ENCODE assay signal across 9 mouse cellular contexts in the genomic region with DNA sequence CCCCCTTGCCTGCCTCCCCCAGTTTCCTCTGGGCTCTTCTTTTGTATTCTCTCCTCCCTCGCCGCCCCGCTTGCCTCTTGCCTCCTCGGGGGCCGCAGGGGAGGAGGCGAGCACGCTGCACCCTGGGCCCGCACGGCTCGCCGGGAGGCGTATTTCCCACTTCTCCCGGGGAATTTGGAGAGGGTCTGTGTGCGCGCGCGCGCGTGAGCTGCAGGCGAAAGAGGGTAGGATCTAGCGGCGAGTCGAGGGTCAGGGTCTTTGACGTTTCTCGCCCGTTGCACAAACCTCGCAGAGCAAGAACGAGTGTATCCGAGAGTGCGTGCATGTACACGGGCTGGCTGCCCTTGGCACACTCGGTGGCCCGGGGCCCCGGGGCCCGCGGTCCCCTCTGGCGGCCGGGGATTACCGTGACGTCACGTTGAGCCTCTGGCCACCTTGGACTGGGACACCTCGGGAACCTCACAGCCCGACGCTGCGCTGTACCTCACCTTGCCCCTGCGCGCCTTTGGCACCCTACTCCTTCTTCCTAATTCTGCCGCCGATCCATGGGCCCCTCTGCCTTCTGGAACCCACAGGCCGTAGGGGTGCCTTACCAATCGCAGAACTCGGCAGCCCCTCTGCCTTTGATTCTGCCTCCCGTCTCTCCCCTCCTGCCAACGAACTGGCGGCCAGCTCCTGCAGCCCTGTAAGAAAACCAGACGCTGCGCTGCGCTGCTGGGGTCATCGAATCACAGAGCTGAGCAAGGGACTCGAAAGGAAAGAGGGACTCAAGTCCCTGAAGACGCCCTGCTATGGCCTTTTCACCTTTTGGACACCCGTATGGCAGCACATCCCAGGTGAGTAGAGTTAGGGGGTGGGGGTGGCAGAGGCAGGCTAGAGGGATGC. TPM values are rescaled to one million over a fixed set of nuclear protein-coding genes. Genes with fewer than 3 reads are reported as not detected.
DNase-seq lines count a peak whose midpoint lies in the region; ATAC-seq and TF ChIP-seq lines count a peak whose summit lies in the region.
"Had no signal": no experiment of that assay in that cellular context is flagged by ENCODE, and none has a peak within 500 bp of the region (broad histone marks: within the 10 kb centered on the region; RNA-seq: fewer than 3 reads in every experiment).

Irx6 (plus strand) TSS at position 45 of the 885 bp plus-strand sequence.

- H3K4me1 ChIP-seq in embryonic facial prominence, embryonic 13.5 days: peaks cover 47% of the 10 kb centered on the region
- H3K4me1 ChIP-seq in hindbrain, postnatal 0 days (ENCODE audit: insufficient read depth, low read length): peaks cover 13% of the 10 kb centered on the region; the same call in 1 of the 2 replicates
- H3K4me1 ChIP-seq in neural tube, embryonic 13.5 days (replicated peaks): peaks cover 47% of the 10 kb centered on the region

- under 1% methylated on average over 60 of the region's 62 CpGs for WGBS in embryonic facial prominence, embryonic 13.5 days
- WGBS in hindbrain, postnatal 0 days: 2% methylated on average over 59 of the region's 62 CpGs
- 1% methylated on average over 60 of the region's 62 CpGs for WGBS in neural tube, embryonic 13.5 days

- DNase-seq in kidney, postnatal 10 days: peak; percentile 18
- no peak for DNase-seq in kidney, adult 18-20 months
- no peak for DNase-seq in hindbrain, postnatal 0 days (ENCODE audit: low spot score)
- no peak for DNase-seq in gastrocnemius, postnatal 4 days (ENCODE audit: low spot score in 2 of 2)
- DNase-seq in urinary bladder, postnatal 25 days (ENCODE audit: low spot score): no peak
- DNase-seq in layer of hippocampus, postnatal 10 days (ENCODE audit: low spot score in 2 of 2): no peak

- peak within 1 kb of the TSS; percentile 61 for H3K9ac ChIP-seq in embryonic facial prominence, embryonic 13.5 days
- no peak within 1 kb of the TSS for H3K9ac ChIP-seq in hindbrain, postnatal 0 days (replicated peaks; ENCODE audit: low read length)
- peak within 1 kb of the TSS; percentile 64 for H3K9ac ChIP-seq in neural tube, embryonic 13.5 days

- peak within 1 kb of the TSS; percentile 83 for H3K4me2 ChIP-seq in embryonic facial prominence, embryonic 13.5 days
- H3K4me2 ChIP-seq in hindbrain, postnatal 0 days (ENCODE audit: low read depth, low read length): peak within 1 kb of the TSS; percentile 72
- H3K4me2 ChIP-seq in neural tube, embryonic 13.5 days: peak within 1 kb of the TSS; percentile 78

- ATAC-seq in embryonic facial prominence, embryonic 13.5 days (ENCODE audit: insufficient number of reproducible peaks, insufficient read depth, low FRiP score, low TSS enrichment, low read depth): no peak
- 0 out of 2 replicates have a peak, but pooled peaks have one; percentile 14 for ATAC-seq in hindbrain, postnatal 0 days
- 0 out of 2 replicates have a peak, but pooled peaks have one; percentile 9 for ATAC-seq in neural tube, embryonic 13.5 days (ENCODE audit: low read depth)

- TF ChIP-seq CTCF in hindbrain, postnatal 0 days (IDR thresholded peaks at IDR 0.05; ENCODE audit: low read depth): no peak

- H3K27ac ChIP-seq in embryonic facial prominence, embryonic 13.5 days: no peak within 1 kb of the TSS
- H3K27ac ChIP-seq in hindbrain, postnatal 0 days: no peak within 1 kb of the TSS
- H3K27ac ChIP-seq in neural tube, embryonic 13.5 days (replicated peaks): no peak within 1 kb of the TSS

- H3K27me3 ChIP-seq in embryonic facial prominence, embryonic 13.5 days: peaks cover 99% of the 10 kb centered on the region
- H3K27me3 ChIP-seq in hindbrain, postnatal 0 days (ENCODE audit: insufficient read depth, low read length): peaks cover 71% of the 10 kb centered on the region
- peaks cover 97% of the 10 kb centered on the region for H3K27me3 ChIP-seq in neural tube, embryonic 13.5 days

- no peaks in the 10 kb centered on the region for H3K9me3 ChIP-seq in embryonic facial prominence, embryonic 13.5 days
- no peaks in the 10 kb centered on the region for H3K9me3 ChIP-seq in hindbrain, postnatal 0 days (ENCODE audit: low read length)
- H3K9me3 ChIP-seq in neural tube, embryonic 13.5 days: no peaks in the 10 kb centered on the region

- H3K4me3 ChIP-seq in embryonic facial prominence, embryonic 13.5 days: peak within 1 kb of the TSS; percentile 49
- peak within 1 kb of the TSS; percentile 41 for H3K4me3 ChIP-seq in hindbrain, postnatal 0 days (ENCODE audit: low read length)
- H3K4me3 ChIP-seq in neural tube, embryonic 13.5 days: peak within 1 kb of the TSS; percentile 43

- H3K36me3 ChIP-seq in embryonic facial prominence, embryonic 13.5 days: no peaks in the 10 kb centered on the region
- H3K36me3 ChIP-seq in hindbrain, postnatal 0 days (ENCODE audit: insufficient read depth, low read length): no peaks in the 10 kb centered on the region
- no peaks in the 10 kb centered on the region for H3K36me3 ChIP-seq in neural tube, embryonic 13.5 days

RNA-seq across cellular contexts. Expression of gene Irx6, which starts in this region (rescaled TPM):
- 1.0 and 1.1 TPM in 2 replicates for polyA plus RNA-seq in embryonic facial prominence, embryonic 13.5 days (2015; fragmentation: Nextera tagmentation; extraction: Ambion mirVana)
- total RNA-seq in hindbrain, postnatal 0 days (2014; rRNA removed): 0.18 and 0.99 TPM in 2 replicates
- polyA plus RNA-seq in hindbrain, postnatal 0 days (2015; fragmentation: Nextera tagmentation; extraction: Ambion mirVana): 0.79 and 0.83 TPM in 2 replicates
- polyA plus RNA-seq in neural tube, embryonic 13.5 days (2015; fragmentation: Nextera tagmentation; extraction: Ambion mirVana): 1.1 and 1.3 TPM in 2 replicates
- total RNA-seq in gastrocnemius, postnatal 4 days (2021): not detected
- total RNA-seq in layer of hippocampus, postnatal 10 days (2021): under 1 TPM; 0.21 to 0.22 TPM
- polyA plus RNA-seq: Patski had no signal

Comparison
In these comparisons a context has a peak if more than half of its experiments do, and no peak if none do; other contexts are left out.
1. Peak in ATAC-seq, H3K4me3 ChIP-seq and H3K4me2 ChIP-seq in hindbrain, postnatal 0 days; RNA of the gene not detected or under 1 TPM.